Mouse (Mus musculus) layer of hippocampus, postnatal 14 days (tissue): ENCODE measurements around the gene Iqsec1. TPM values are rescaled to one million over a fixed set of nuclear protein-coding genes. Genes with fewer than 3 reads are reported as not detected.

Source experiments
- DNase-seq, 2 experiments: peaks; one replicate each; pipeline ENCODE4 v3.0.0; 2021 to 2022; ENCODE audit warnings: low spot score in 2 of 2, mixed read lengths in 1 of 2
- total RNA-seq, 2 experiments: library from RNA; stranded (reverse); gene quantifications; 2 replicates each; pipeline ENCODE4 v1.2.3; 2021

Iqsec1 gene
- total RNA-seq, 2 experiments from 2014 or later, result 220 to 234 TPM

DNA sequence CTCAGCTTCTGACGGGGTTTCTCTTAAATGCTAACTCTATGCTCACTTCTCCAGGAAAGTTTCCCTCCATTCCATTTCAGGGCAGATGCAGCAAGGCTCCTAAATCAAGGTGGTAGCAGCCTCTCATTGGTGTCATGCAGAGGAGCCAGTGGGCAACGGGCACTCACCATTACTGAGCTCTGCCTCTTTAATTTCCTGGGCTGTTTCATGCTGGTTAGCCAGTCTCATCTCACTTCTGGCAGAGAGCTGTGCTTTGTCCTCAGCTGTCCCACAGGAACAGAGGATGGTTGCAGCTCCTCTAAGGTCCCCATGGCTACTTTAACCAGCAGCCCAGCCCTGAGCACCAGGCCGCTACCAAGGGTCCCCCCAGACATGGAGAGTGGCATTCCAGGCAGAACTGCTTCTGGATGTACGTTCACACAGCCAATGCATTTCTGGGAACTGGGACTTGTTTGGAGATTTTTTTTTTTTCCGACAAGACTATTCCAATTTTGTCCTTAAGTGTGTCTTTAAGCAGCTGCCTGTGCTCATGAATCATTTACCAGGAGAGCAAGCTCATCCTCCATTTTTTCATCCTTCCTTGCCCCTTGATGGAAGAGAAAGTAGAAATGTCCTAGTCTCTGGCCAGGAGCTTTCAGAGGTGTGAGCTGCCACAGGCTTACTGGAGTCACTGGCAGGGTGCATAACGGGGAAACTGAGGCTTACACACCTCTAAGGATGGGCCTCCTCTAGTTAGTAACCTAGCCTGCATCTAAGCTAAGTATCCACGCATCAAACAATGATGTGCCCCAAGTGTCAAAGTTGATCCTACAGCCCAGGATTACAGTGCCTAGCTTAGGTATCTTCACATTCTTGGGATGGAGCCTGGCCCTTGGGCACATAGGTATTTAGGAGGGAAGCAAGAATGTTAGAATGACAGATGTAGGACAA, 98.9 kb downstream of the Iqsec1 start:
- DNase-seq, result no peak

DNA sequence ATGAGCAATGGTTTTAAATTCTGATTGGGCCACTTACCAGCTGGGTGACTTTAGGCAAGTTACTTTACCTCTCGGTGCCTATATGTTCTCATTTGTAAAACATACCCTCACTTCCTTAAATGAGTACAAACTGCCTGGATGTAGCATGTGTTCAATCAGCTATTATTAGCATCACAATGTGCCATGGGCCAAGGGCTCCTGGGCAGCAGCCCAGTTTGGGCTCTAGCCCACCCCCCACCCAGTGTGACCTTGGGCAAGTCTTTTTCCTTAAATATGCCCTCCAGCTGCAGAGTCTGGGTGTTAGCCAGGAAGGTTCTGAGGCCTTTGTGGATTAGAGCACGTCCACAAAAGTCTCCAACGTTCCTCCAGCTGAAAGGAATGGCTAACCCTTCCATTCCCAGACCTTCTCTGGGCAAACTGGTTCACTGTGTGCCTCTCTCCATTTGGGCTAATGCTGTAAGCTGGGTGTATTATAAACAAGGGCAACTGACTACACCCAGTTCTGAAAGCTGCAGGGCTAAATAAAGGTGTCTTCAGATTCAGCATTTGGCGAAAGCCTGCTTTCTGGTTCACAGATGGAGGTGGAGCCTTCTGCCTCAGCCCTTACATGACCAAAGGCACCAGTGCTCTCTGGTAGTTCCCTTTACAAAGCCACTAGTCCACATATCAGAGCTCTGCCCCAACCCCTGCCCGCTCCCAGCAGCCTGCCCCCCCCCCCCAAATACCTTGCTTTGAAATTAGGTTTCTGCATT, 101.3 kb downstream of the Iqsec1 start:
- no peak for DNase-seq

DNA sequence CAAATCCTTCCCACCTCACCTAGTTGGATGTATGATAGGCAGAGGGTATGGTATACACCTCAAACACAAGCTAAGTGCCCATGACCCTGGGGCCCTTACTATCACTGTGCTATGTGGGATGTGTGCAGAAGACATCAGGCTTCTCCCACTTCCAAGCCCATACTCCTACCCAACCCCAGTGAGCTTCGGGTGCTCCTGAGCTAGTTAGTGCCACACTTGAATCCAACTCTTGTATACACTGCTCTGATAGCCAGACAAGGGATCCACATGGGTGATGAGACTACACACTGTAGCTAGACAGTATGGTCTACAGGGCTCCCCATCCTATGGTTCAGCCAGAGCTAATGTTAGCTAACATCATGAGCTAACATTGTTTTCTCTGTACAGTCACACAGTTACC, 102.9 kb downstream of the Iqsec1 start:
- DNase-seq, result no peak

DNA sequence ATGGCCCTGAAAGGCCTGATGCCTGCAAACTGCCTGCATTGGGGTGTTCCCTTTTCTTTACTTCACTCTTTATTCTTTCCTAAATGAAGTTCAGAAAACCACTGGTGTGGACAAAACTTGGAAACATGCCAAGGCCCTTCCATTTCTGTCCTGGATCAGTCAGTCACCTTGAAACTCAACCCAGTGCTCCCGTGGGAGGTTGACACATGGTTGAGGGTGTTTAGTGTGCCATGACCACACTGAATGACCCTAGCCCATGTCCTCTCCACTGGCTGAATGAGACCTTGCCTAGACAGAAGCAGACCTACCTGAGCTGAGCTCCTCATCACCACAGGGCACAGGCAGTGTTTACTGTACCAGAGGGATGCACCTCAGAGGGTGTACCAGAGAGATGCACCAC, 103.9 kb downstream of the Iqsec1 start:
- no peak for DNase-seq

DNA sequence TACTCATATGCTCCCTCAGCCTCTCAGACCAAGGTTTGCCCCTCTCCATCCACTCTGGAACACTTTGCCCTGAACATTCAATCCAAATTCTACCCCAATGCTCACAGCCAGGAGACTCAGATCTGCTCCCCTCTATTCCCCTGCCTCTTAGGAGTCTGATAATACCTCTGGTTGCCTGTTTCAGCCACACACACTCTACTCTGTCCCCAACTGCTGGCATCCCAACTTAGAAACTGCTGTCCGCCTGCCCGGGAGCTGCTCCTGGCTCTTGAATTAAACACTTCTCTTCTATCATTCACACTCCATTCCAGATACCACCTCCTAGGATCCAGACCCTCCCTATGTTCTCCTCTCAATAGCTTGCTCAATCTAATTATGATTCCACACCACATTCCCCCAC, 107.5 kb downstream of the Iqsec1 start:
- DNase-seq, result no peak

DNA sequence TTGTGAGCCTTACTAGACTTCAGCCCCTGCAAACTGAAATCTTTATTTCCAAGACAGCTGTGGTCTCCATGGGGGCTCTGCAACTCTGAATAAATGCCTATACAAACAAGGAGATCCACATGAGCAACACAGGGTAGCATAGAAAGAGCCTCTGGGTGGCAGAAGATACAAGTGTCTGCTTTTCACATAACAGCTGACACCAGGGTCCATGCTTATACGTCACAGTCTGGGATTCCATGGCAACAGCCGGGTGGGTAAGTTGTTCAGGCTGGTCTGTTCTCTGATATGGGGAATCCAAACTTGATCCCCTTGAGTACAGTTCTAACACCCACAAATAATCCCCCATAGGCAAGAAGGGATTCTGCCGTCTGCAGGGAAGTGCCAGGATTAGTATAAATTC, 108.1 kb downstream of the Iqsec1 start:
- peak in 1 of 2 experiments; percentile 61 for DNase-seq

DNA sequence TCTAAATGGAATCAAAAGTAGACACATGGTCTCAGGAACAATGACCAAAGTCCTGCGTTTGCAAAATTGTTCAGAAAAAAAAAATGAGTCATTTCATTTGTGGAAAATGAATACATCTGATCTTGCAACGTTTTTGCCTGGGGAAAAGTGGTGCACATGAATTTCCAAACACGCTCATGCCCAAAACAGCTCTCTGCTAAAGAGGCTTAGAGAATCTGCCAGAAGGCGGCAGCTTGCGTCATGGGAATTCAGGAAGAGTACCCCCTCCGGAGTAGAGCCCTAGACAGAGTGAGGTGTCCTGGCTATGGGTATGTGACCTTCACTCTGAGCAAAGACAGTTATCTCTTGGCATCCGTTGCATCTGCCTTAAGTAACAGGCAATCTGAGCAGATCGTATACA, 116.9 kb downstream of the Iqsec1 start:
- peak in 1 of 2 experiments; percentile 47 for DNase-seq

DNA sequence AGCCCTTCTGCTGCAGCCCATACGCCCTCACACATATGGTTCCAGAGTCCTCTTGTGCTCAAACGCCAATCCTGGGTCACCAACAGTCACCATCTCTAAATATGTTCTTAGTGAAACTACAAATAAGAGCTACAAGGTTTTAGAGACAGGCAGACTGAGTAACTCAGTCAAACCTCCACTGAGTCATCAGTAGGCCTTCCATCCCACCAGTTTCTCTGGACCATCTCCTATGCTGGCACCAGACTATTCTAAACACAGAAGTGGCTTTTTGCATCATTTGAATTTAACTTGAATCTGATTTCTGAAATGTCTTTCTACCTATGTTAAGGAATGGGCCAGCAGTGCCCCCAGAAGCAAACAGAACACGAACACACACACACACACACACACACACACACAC, 120.5 kb downstream of the Iqsec1 start:
- DNase-seq, result no peak

DNA sequence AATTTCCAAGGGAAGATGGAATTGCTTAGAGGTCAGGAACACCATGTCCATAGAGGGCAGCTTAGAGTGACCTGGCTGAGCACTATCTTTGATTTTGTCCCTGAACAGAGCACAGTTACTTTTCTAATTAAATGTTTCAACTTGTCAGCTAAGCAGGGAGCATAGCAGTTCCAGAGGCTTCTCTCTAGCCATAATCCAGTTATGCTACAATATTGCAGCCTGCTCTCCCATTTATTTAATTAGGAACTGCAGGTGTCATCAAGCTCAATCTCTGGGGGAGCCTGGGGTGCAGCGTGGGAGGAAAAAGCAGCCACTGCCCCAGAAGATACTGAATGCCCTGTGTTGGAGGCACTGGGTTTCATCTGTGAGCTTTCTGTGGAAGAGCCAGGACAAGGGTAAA, 127.1 kb downstream of the Iqsec1 start:
- no peak for DNase-seq

DNA sequence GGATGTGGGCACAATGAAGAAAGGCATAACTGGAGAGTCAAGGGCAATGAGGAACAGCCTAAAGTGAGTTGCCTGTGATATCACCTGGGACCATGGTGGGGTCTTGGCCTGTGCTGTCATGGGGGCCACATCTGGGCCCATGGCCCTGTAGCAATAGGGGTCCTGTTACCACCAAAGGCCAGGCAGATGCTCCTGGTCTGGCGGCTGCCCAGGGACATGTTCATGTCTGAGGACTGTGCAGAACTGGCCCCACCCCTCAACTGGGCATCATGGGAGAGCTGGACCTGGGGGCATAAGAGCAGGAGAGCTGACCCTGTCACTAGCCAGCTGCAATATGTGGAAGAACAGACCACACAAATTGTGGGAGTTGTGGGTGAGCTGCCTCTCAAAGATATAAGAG, 130.6 kb downstream of the Iqsec1 start:
- DNase-seq, result no peak

DNA sequence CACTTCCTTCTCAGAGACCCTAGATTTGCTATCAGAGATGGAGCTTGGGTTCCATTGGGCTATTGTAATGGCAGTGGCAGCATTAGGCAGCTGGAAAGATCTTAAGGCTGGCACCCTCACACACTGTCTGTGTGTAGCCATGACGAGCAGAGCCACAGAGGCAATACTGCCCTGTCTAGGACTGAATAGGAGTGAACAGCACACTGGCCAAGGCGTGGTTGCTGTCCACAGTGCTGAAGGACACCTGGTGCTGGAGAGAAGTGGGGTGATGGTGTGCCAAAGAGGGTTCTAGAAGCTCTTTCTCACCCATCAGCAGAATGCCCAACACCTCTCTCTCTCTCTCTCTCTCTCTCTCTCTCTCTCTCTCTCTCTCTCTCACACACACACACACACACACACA, 136.1 kb downstream of the Iqsec1 start:
- DNase-seq, result no peak

DNA sequence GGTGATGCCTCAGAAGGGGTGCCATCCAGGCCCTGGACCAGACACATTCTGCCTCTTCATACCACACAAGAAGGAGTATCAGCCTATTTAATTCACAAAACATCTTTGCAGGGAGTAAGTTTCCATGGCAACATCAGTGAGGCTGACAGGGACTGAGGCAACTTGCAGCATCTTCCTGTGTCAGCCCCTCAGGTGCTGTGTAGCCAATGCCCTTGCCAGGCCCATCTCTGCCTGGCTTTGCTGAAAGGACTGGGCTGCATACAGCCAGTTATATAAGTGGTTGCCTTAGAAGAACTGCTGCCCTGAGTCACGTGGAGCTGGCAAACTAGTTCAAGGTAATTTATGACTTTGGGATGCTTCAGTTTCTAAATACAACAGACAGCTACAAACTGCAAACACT, 140.4 kb downstream of the Iqsec1 start:
- no peak for DNase-seq

DNA sequence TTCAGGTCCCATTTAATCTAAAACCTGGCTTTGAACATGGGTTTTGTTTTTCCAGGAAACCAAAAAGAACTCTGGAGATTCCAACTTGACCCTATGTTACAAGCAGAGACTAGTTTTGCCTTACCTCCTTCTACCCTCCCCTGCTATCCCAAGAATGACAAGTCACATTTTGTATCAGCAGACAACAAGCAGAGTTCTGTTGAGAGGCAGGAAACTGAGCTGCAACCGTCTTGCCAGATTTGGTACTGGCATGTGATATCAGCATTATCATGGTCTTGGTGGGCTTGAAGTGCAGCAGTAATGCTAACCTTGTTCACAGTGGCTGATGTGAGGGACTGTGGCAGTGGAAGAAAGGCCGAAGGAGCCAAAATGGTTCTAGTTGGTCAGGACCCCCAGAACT, 141.0 kb downstream of the Iqsec1 start:
- DNase-seq, result no peak

DNA sequence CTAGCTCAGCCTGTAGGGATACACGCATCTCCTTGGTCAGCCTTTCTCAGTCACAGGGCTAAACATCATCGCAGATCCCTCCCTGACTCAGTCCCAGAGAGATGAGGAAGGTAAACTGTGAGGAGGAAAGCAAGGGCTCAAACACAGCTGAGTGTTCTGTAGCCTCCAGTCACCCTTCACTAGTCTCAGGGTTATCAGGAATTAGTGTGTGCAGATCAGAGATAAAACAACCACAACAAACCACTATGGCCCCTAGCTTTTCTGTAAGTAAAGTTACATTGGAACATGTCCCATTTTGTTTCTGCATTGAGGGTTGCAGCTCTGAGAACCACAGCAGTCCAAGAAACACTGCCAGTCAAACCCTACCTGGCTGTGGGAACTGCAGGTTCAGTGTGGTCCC, 148.5 kb downstream of the Iqsec1 start:
- DNase-seq, result no peak

DNA sequence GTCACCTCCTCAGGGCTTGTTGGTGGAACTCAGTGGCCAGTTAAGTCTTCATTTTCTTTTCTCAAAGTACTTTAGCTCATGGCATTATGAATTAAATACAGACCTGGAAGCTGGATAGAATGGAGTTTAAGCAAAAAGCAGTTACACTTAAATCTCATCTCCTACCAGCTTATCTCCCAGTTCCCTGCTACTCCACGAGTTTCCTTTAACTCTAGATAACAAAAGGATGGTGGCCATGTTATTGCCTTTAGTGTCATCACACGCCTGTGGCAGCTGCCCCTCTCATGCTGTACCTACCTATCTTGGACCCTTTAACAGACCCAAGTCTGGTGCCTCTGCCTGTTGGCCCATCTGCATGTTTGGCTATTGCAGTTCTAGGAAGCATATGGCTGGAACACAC, 151.7 kb downstream of the Iqsec1 start:
- no peak for DNase-seq

DNA sequence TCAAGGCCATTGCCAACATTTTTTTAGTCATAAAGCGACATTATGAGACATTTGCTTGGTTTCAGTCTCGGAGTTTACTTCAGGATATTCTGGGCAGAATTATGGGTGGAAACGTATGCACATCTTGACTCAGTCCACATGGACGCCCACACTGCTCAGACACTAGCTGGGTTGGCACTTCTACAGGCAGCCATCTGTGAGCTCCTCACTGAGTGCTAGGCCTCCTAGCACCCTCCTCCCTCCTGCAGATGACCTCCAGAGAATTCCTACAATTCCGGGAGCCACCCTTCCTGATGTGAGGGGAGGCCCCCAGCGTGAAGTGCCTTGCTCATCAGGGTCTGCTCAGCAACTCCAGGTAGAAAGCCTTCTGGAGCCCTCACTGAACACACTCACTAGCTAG, 158.9 kb downstream of the Iqsec1 start:
- peak in 1 of 2 experiments; percentile 13 for DNase-seq

DNA sequence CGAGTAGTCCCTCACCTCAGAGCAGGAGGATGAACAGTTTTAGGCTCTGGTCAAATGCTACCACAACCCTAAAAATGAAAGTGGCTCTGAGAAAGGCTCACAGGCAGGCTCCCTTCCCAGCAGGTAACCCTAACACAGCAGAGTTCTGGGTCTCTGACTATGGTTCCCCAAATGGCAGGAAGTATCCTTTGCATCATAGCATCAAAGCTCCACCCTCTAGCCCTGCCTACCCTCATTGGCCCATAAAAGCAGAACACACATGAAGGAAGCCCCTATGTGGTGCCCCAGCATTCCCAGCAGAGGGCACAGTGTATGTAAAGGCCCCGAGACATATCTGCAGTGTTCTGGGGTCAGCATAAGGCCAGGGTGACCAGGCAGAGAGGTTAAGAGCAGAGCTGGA, 163.4 kb downstream of the Iqsec1 start:
- DNase-seq, result no peak

DNA sequence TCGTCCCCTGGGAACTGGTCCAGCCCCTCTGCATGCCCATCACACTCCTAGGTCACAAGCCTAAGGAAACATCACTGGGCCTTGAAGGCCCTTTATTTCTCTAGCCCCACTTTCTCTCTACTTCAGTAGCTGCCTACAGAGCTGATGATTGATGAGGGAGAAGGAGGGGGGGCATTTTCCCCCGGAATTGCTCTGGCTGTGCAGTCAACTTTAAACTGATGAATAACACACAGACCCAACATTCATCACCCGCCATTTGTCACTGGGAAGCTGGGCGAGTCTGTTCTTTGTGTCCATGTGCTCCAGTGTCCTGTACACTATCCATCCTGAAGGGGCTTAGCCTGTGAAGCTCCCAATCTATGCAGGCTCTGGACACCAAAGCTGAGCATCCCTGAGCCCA, 165.2 kb downstream of the Iqsec1 start:
- DNase-seq, result no peak

DNA sequence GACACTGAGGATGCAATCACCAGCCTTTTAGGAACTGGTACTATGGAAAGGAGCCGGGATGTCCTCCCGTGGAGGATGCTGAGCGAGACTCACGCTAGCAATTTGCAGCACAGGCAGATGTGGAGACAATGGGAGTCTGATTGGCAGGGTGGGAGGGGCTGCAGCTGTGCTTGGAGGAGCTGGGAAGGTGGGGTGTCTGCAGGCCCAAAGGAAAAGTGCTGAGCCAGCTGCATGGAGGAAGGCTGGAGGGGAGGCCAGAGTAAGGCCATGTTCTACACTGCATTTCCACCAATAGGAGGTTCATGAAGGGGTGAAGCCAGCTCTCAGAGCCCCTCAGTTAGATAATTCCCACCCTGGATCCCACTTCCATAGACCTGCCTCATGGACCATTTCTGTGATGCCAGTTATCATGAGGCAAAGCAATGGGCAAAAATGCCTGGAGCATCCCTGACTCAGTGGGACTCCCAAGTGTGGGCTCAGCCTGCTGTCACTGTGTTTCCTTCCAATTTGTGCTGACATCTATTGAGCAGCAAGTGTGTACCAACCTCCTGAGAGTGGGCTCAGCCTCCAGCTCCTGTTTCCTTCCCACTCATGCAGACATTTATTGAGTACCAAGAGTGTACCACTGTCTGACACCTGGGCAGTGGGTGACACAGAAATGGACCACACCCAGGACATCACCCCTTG, 166.4 kb downstream of the Iqsec1 start:
- no peak for DNase-seq

DNA sequence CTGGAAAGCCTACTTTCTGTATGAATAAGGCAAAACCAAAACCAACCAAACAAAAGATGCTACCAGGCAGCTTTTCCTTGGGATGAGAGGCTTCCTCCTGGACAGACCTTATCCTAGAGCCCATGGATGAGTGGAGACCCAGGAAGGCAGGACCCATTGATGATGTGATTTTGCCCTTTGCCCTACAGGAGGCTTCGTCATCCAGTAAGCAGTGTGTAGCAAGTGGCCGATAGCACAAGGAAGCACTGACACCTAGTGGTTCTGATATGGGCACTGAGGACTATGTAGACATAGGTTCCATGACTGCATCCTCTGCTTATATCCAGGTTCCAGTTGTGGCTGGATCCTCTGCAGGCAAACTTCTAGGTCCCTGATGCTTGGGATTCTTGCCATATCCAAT, 168.6 kb downstream of the Iqsec1 start:
- DNase-seq, result no peak

DNA sequence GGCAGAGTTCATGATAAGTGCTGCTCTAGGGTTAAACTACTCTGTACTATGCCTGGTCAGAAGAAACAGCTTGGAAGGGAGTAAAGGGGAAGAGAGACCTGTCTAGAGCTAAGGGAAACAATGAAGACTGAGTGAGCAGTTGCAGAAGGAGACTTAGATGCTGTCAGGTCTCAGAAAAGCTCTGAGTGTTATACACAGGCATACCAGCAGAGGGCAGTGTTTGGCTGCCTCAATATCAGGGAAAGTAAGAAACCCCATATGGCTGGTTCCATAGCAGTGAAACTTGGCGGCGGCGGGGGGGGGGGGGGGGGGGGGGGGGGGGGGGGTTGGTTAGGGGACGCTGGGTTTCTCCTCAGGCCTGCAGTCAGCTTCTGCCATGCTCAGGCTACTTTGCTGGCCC, 169.5 kb downstream of the Iqsec1 start:
- DNase-seq, result peak; percentile 69 to 81

DNA sequence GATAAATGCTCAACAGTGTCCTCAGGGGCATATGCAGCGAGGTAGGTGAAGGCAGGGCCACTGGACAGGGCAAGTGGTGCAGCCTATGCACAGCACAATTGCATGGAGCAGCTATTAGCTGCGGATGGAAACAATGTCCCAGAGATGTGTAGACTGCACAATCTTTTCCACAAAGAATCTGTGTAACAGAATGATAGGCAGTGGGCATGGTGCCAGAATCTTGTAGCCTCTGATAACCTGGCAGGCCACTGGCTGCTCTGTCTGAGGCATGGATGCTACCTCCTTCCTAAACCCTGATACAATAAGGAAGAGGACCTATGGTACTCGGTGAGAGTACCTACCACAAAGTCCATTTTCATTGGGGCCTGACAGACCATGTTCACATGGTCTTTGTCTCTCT, 171.9 kb downstream of the Iqsec1 start:
- DNase-seq, result no peak
